ENCODE assay signal across 32 mouse cellular contexts in genomic region chr2:172554211-172554610, GRCm38 (mm10). TPM values are rescaled to one million over a fixed set of nuclear protein-coding genes. Genes with fewer than 3 reads are reported as not detected.
DNase-seq lines count a peak whose midpoint lies in the region; ATAC-seq and TF ChIP-seq lines count a peak whose summit lies in the region.
"Had no signal": no experiment of that assay in that cellular context is flagged by ENCODE, and none has a peak within 500 bp of the region (broad histone marks: within the 10 kb centered on the region; RNA-seq: fewer than 3 reads in every experiment).

No protein-coding gene starts in this region.

- no peak overlapping the region for H3K4me2 ChIP-seq in forebrain, postnatal 0 days (ENCODE audit: low read depth)
- H3K4me2 ChIP-seq in forebrain, embryonic 13.5 days, result peak overlapping the region; percentile 77
- H3K4me2 ChIP-seq in forebrain, embryonic 16.5 days (ENCODE audit: low read length), result peak overlapping the region; percentile 72
- H3K4me2 ChIP-seq: heart, embryonic 11.5 days; hindbrain, embryonic 12.5 days; hindbrain, embryonic 15.5 days had no signal

- no peak for DNase-seq in forebrain, embryonic 10.5 days (ENCODE audit: extremely low spot score, low spot score)
- DNase-seq in forebrain, postnatal 0 days, result no peak
- DNase-seq in brain, embryonic 14.5 days (ENCODE audit: low read depth), result peak; percentile 79
- DNase-seq in kidney, postnatal 4 days, result no peak
- DNase-seq in right cerebral cortex, adult 18-20 months, result no peak
- DNase-seq in retina, embryonic 14.5 days (ENCODE audit: low spot score), result no peak
- DNase-seq: adrenal gland, adult 8-10 months; adrenal gland, postnatal 25 days; B cell, adult 2 months; cerebellum, adult 18-20 months; cerebellum, adult 9-10 months; cerebellum, postnatal 14 days; gastrocnemius, adult 2 months; gastrocnemius, postnatal 14 days; heart, adult 11 months had no signal

- no peak for TF ChIP-seq POLR2A in brain, embryonic 14.5 days (IDR thresholded peaks at IDR 0.05; ENCODE audit: borderline replicate concordance, extremely low read depth, insufficient read depth, insufficient read length, poor library complexity, severe bottlenecking)

- peaks cover 48% of the 10 kb centered on the region for H3K36me3 ChIP-seq in forebrain, embryonic 10.5 days (replicated peaks)
- H3K36me3 ChIP-seq in forebrain, postnatal 0 days (ENCODE audit: insufficient read depth), result no peaks in the 10 kb centered on the region
- H3K36me3 ChIP-seq in forebrain, embryonic 13.5 days (ENCODE audit: poor library complexity, severe bottlenecking), result 0 out of 2 replicates have a peak, but pooled peaks cover 9% of the 10 kb centered on the region
- no peaks in the 10 kb centered on the region for H3K36me3 ChIP-seq in forebrain, embryonic 16.5 days (ENCODE audit: control insufficient read depth, insufficient read depth)
- H3K36me3 ChIP-seq: embryonic facial prominence, embryonic 12.5 days; hindbrain, embryonic 12.5 days; hindbrain, embryonic 15.5 days had no signal

- TF ChIP-seq CTCF in forebrain, postnatal 0 days (IDR thresholded peaks at IDR 0.05; ENCODE audit: low read depth), result no peak
- TF ChIP-seq CTCF in brain, embryonic 14.5 days (IDR thresholded peaks at IDR 0.05; ENCODE audit: borderline replicate concordance, extremely low read depth, insufficient read depth, insufficient read length), result no peak

- H3K4me1 ChIP-seq in forebrain, embryonic 10.5 days, result peaks cover 93% of the 10 kb centered on the region
- H3K4me1 ChIP-seq in forebrain, postnatal 0 days (ENCODE audit: insufficient read depth), result no peaks in the 10 kb centered on the region
- H3K4me1 ChIP-seq in forebrain, embryonic 13.5 days, result peaks cover 71% of the 10 kb centered on the region
- H3K4me1 ChIP-seq in forebrain, embryonic 16.5 days (replicated peaks; ENCODE audit: control insufficient read depth, insufficient read depth, low read length), result peaks cover 44% of the 10 kb centered on the region

- peak overlapping the region; percentile 64; the same call in 1 of the 2 replicates for H3K4me3 ChIP-seq in forebrain, embryonic 10.5 days
- no peak overlapping the region for H3K4me3 ChIP-seq in forebrain, postnatal 0 days (ENCODE audit: low read depth, low read length)
- peak overlapping the region; percentile 59 for H3K4me3 ChIP-seq in forebrain, embryonic 13.5 days
- 0 out of 2 replicates have a peak overlapping the region, but pooled peaks have one; percentile 9 for H3K4me3 ChIP-seq in forebrain, embryonic 16.5 days (replicated peaks; ENCODE audit: low read length)
- H3K4me3 ChIP-seq: erythroblast, embryonic 14.5 days; gastrocnemius, adult 2 months; hindbrain, embryonic 12.5 days; hindbrain, embryonic 15.5 days had no signal

- no peak for ATAC-seq in forebrain, postnatal 0 days
- no peak for ATAC-seq in forebrain, embryonic 13.5 days
- ATAC-seq in forebrain, embryonic 16.5 days, result 0 out of 2 replicates have a peak, but pooled peaks have one; percentile 23
- ATAC-seq: activated CD4-positive, CD25-positive, alpha-beta regulatory T cell, adult 4 months; intestine, postnatal 0 days had no signal

- H3K27ac ChIP-seq in forebrain, embryonic 10.5 days, result peak overlapping the region; percentile 51; the same call in 1 of the 2 replicates
- no peak overlapping the region for H3K27ac ChIP-seq in forebrain, postnatal 0 days (ENCODE audit: low read depth, low read length)
- H3K27ac ChIP-seq in forebrain, embryonic 13.5 days, result peak overlapping the region; percentile 51
- H3K27ac ChIP-seq in forebrain, embryonic 16.5 days (ENCODE audit: low read length), result no peak overlapping the region
- H3K27ac ChIP-seq: embryonic facial prominence, embryonic 12.5 days; gastrocnemius, adult 2 months; hindbrain, embryonic 12.5 days; hindbrain, embryonic 15.5 days had no signal

- no peaks in the 10 kb centered on the region for H3K9me3 ChIP-seq in forebrain, embryonic 10.5 days
- no peaks in the 10 kb centered on the region for H3K9me3 ChIP-seq in forebrain, postnatal 0 days (ENCODE audit: low read length)
- no peaks in the 10 kb centered on the region for H3K9me3 ChIP-seq in forebrain, embryonic 13.5 days (replicated peaks)
- no peaks in the 10 kb centered on the region for H3K9me3 ChIP-seq in forebrain, embryonic 16.5 days (ENCODE audit: control insufficient read depth, low read length)
- H3K9me3 ChIP-seq: embryonic facial prominence, embryonic 12.5 days; hindbrain, embryonic 12.5 days; hindbrain, embryonic 15.5 days had no signal

- 72% methylated on average over 9 of the region's 9 CpGs for WGBS in forebrain, embryonic 10.5 days
- WGBS in forebrain, postnatal 0 days, result 33% methylated on average over 9 of the region's 9 CpGs
- 21% methylated on average over 9 of the region's 9 CpGs for WGBS in forebrain, embryonic 13.5 days
- WGBS in forebrain, embryonic 16.5 days, result 24% methylated on average over 9 of the region's 9 CpGs

- H3K27me3 ChIP-seq in forebrain, embryonic 10.5 days (ENCODE audit: poor library complexity, severe bottlenecking), result peaks cover 94% of the 10 kb centered on the region
- peaks cover 33% of the 10 kb centered on the region for H3K27me3 ChIP-seq in forebrain, postnatal 0 days (ENCODE audit: insufficient read depth, low read length)
- H3K27me3 ChIP-seq in forebrain, embryonic 13.5 days, result peaks cover 78% of the 10 kb centered on the region
- peaks cover 11% of the 10 kb centered on the region for H3K27me3 ChIP-seq in forebrain, embryonic 16.5 days (replicated peaks; ENCODE audit: control insufficient read depth, insufficient read depth, low read length)

- H3K9ac ChIP-seq in forebrain, postnatal 0 days, result no peak overlapping the region
- H3K9ac ChIP-seq in forebrain, embryonic 13.5 days, result no peak overlapping the region
- no peak overlapping the region for H3K9ac ChIP-seq in forebrain, embryonic 16.5 days (replicated peaks; ENCODE audit: low read depth, low read length)
- H3K9ac ChIP-seq: embryonic facial prominence, embryonic 12.5 days; hindbrain, embryonic 12.5 days; hindbrain, embryonic 15.5 days had no signal

RNA-seq across cellular contexts. Expression of gene Tfap2c, which starts 4.8 kb away (rescaled TPM):
- 38.2 and 43.2 TPM in 2 replicates for polyA plus RNA-seq in forebrain, embryonic 10.5 days (2016; fragmentation: Nextera tagmentation; extraction: Ambion mirVana)
- total RNA-seq in forebrain, postnatal 0 days (2014; rRNA removed), result 3.3 and 3.7 TPM in 2 replicates
- 3.7 and 3.9 TPM in 2 replicates for polyA plus RNA-seq in forebrain, postnatal 0 days (2015; fragmentation: Nextera tagmentation; extraction: Ambion mirVana)
- 5.2 and 15.7 TPM in 2 replicates for polyA plus RNA-seq in brain, embryonic 14.5 days (2012; rRNA removed)
- 35.1 and 35.4 TPM in 2 replicates for polyA plus RNA-seq in forebrain, embryonic 13.5 days (2015; fragmentation: Nextera tagmentation; extraction: Ambion mirVana)
- polyA plus RNA-seq in forebrain, embryonic 16.5 days (2015; fragmentation: Nextera tagmentation; extraction: Ambion mirVana), result 22.3 and 28.5 TPM in 2 replicates
- total RNA-seq: adrenal gland, adult 8-10 months; adrenal gland, postnatal 25 days; CH12.LX; gastrocnemius, adult 2 months; gastrocnemius, postnatal 14 days; gastrocnemius, postnatal 4 days; heart, adult 8-10 months; heart, postnatal 25 days; hematopoietic stem cell, adult 5-6 weeks; MEL had no signal
- polyA plus RNA-seq: activated CD4-positive, CD25-positive, alpha-beta regulatory T cell, adult 4 months; erythroblast, embryonic 14.5 days; heart, embryonic 14.5 days; heart, postnatal 0 days; intestine, postnatal 0 days had no signal

Comparison
In these comparisons a context has a peak if more than half of its experiments do, and no peak if none do; other contexts are left out.
1. H3K27ac ChIP-seq: peak in forebrain, embryonic 10.5 days (single experiment) and forebrain, embryonic 13.5 days (single experiment); none in forebrain, postnatal 0 days (single experiment) and forebrain, embryonic 16.5 days (single experiment).